Mouse (Mus musculus) ES-Bruce4 (cell line): ENCODE results near the gene Amz2.

Experiments used
- CTCF ChIP-seq: IDR thresholded peaks from one replicate; pipeline ENCODE4 v1.8.1; 2011; ENCODE audit warnings: low read depth, low read length
- EP300 ChIP-seq: IDR thresholded peaks from 2 replicates; pipeline ENCODE4 v1.6.1; 2011; ENCODE audit warnings: low read depth, low read length; ENCODE audit not compliant: insufficient read depth
- POLR2A ChIP-seq: IDR thresholded peaks from one replicate; pipeline ENCODE4 v1.8.1; 2011; ENCODE audit warnings: low read length; ENCODE audit not compliant: insufficient read depth

GRCm38 (mm10) chr11:109380662-109381061 lies 45.1 kb upstream of the Amz2 start:
- TF ChIP-seq POLR2A: no peak
- TF ChIP-seq CTCF: no peak
- no peak for TF ChIP-seq EP300
